Mouse (Mus musculus) retina, postnatal 1 day (tissue): Measurements from ENCODE around the gene Tox3.
A peak's percentile ranks its signal among the peaks of the same experiment; 100 is the strongest.

Source experiments
- DNase-seq: peaks from one replicate; pipeline ENCODE4 v3.0.0-alpha.2; 2012

Tox3 gene

GRCm38 (mm10) chr8:90323824-90324223 is 24.3 kb downstream of the Tox3 start:
- peak; percentile 65 for DNase-seq

GRCm38 (mm10) chr8:90322701-90323439 is 25.3 kb downstream of the Tox3 start:
- no peak for DNase-seq

GRCm38 (mm10) chr8:90321255-90321654 is 26.9 kb downstream of the Tox3 start:
- no peak for DNase-seq

GRCm38 (mm10) chr8:90314312-90314711 is 33.8 kb downstream of the Tox3 start:
- DNase-seq: no peak

- DNase-seq: peak; percentile 37
Observed at GRCm38 (mm10) chr8:90302951-90303350, 45.2 kb downstream of the Tox3 start.

GRCm38 (mm10) chr8:90302252-90302651 is 45.9 kb downstream of the Tox3 start:
- peak; percentile 90 for DNase-seq

GRCm38 (mm10) chr8:90301543-90301942 is 46.6 kb downstream of the Tox3 start:
- DNase-seq: no peak

GRCm38 (mm10) chr8:90300973-90301372 is 47.2 kb downstream of the Tox3 start:
- DNase-seq: no peak

GRCm38 (mm10) chr8:90294061-90294460 is 54.1 kb downstream of the Tox3 start:
- no peak for DNase-seq

GRCm38 (mm10) chr8:90290811-90291210 is 57.3 kb downstream of the Tox3 start:
- DNase-seq: no peak

- DNase-seq: peak; percentile 77
Observed at GRCm38 (mm10) chr8:90276722-90277121, 71.4 kb downstream of the Tox3 start.

GRCm38 (mm10) chr8:90273182-90273581 is 75.0 kb downstream of the Tox3 start:
- peak; percentile 39 for DNase-seq

GRCm38 (mm10) chr8:90271920-90272319 is 76.2 kb downstream of the Tox3 start:
- no peak for DNase-seq

- DNase-seq: peak; percentile 48
Observed at GRCm38 (mm10) chr8:90267698-90268256, 80.4 kb downstream of the Tox3 start.

GRCm38 (mm10) chr8:90266986-90267385 is 81.2 kb downstream of the Tox3 start:
- DNase-seq: no peak

- no peak for DNase-seq
Observed at GRCm38 (mm10) chr8:90266239-90266638, 81.9 kb downstream of the Tox3 start.

GRCm38 (mm10) chr8:90254158-90254867 is 93.8 kb downstream of the Tox3 start:
- DNase-seq: peak; percentile 86

- DNase-seq: peak; percentile 54
Observed at GRCm38 (mm10) chr8:90246357-90246756, 101.8 kb downstream of the Tox3 start.

GRCm38 (mm10) chr8:90245828-90246227 is 102.3 kb downstream of the Tox3 start:
- peak; percentile 95 for DNase-seq

- no peak for DNase-seq
Observed at GRCm38 (mm10) chr8:90245187-90245586, 103.0 kb downstream of the Tox3 start.

- DNase-seq: peak; percentile 99
Observed at GRCm38 (mm10) chr8:90244458-90245145, 103.5 kb downstream of the Tox3 start.

- peak; percentile 34 for DNase-seq
Observed at GRCm38 (mm10) chr8:90243957-90244356, 104.2 kb downstream of the Tox3 start.

- DNase-seq: no peak
Observed at GRCm38 (mm10) chr8:90242351-90242750, 105.8 kb downstream of the Tox3 start.
